Mouse (Mus musculus) heart, embryonic 11.5 days (tissue): ENCODE measurements around the gene Tesk2. TPM values are rescaled to one million over a fixed set of nuclear protein-coding genes. Genes with fewer than 3 reads are reported as not detected.

Experiments
- polyA plus RNA-seq: library from polyadenylated mRNA; unstranded; fragments of >200 nt; fragmentation: Nextera tagmentation; extraction: Ambion mirVana; gene quantifications from 2 replicates; pipeline ENCODE4 v1.2.1, GENCODE M21; 2014

The Tesk2 gene
- polyA plus RNA-seq, 1 experiment from 2014 or later: 3.2 TPM

Other genes with a start within 250 kb of the Tesk2 start
- 4.6 and 7.8 TPM in 2 replicates for gene Ipp, start 213.4 kb upstream of the Tesk2 start, polyA plus RNA-seq
- gene Tmem69, start 165.0 kb upstream of the Tesk2 start, polyA plus RNA-seq: 26.4 and 33.3 TPM in 2 replicates
- 37.3 and 38.8 TPM in 2 replicates for gene Gpbp1l1, start 163.3 kb upstream of the Tesk2 start, polyA plus RNA-seq
- gene Ccdc17, start 124.3 kb upstream of the Tesk2 start, polyA plus RNA-seq: 2.3 and 3.3 TPM in 2 replicates
- 135 TPM in 2 replicates for gene Nasp, start 93.0 kb upstream of the Tesk2 start, polyA plus RNA-seq
- gene Akr1a1, start 69.3 kb upstream of the Tesk2 start, polyA plus RNA-seq: 645 and 676 TPM in 2 replicates
- 1,014 and 1,024 TPM in 2 replicates for gene Prdx1, start 35.4 kb upstream of the Tesk2 start, polyA plus RNA-seq
- 25.5 and 29.1 TPM in 2 replicates for gene Mmachc, start 12.5 kb upstream of the Tesk2 start, polyA plus RNA-seq
- 16.3 and 21.0 TPM in 2 replicates for gene Ccdc163, start 12.4 kb upstream of the Tesk2 start, polyA plus RNA-seq
- gene Toe1, start 86.7 kb downstream of the Tesk2 start, polyA plus RNA-seq: 21.5 and 25.1 TPM in 2 replicates
- 10.9 and 12.0 TPM in 2 replicates for gene Mutyh, start 86.8 kb downstream of the Tesk2 start, polyA plus RNA-seq
- gene Hpdl, start 100.8 kb downstream of the Tesk2 start, polyA plus RNA-seq: 0.84 and 1.1 TPM in 2 replicates
- gene Zswim5, start 156.4 kb downstream of the Tesk2 start, polyA plus RNA-seq: 0.86 and 1.2 TPM in 2 replicates